Mouse (Mus musculus): ENCODE results near the gene Vps13d.

DNA sequence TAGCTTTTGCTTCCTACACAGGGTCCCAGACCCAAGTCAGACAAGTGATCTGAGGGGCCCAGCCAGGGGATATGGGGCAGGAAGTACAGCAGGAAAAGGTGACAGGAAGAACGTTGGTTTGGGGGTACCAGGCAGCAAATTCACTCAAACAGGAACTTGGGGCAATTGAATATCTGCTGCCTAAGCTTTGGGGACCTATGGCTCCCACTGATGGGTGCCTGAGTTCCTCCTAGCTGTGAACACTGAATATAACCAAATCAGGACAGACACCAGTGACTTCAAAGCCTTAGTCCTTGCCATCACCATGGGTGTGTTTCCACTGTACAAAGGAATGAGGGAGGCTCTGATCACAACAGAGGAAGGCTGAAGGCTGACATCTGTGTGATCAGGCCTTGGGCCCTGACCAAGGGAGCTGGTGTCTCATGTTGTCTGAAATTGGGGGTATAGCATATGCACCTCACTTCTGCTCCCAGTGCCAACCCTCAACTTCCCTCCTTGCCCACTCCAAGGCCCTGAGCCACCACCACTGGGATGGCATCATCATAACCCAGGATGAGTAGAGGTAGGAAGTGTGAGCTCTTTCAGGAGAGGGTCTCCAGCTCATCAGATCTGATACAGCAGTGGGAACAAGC lies 48.0 kb upstream of the Vps13d start:
- TF ChIP-seq CTCF (IDR thresholded peaks at IDR 0.05; ENCODE audit: low read depth, low read length) (no peak), POLR2A (IDR thresholded peaks at IDR 0.05; ENCODE audit: insufficient read depth, low read length) (no peak), EP300 (IDR thresholded peaks at IDR 0.05; ENCODE audit: insufficient read depth, low read depth, low read length) (no peak)
